Mouse (Mus musculus) lung, adult 2 months (tissue): ENCODE measurements around the gene Dpp6.

Source experiments
- CTCF ChIP-seq: fragments of 200-500 bp; IDR thresholded peaks from 2 replicates; pipeline ENCODE4 v1.5.1; 2011; ENCODE audit warnings: mild to moderate bottlenecking, low read length, control low read depth; ENCODE audit not compliant: insufficient read depth
- POLR2A ChIP-seq: fragments of 200-500 bp; IDR thresholded peaks from 2 replicates; pipeline ENCODE4 v1.6.1; 2011; ENCODE audit warnings: low read depth, mild to moderate bottlenecking, control low read depth, low read length, borderline replicate concordance; ENCODE audit errors: extremely low read depth

- TF ChIP-seq CTCF (no peak), POLR2A (no peak)
These were observed 351.5 kb downstream of the Dpp6 start for GRCm38 (mm10) chr5:27168550-27168949.
